Mouse (Mus musculus): ENCODE data around the gene Rgs12. TPM values are rescaled to one million over a fixed set of nuclear protein-coding genes. Genes with fewer than 3 reads are reported as not detected.

Rgs12 gene
- polyA plus RNA-seq, 1 experiment from 2014 or later, result 56.3 TPM

GRCm38 (mm10) chr5:35071855-35072254 is 122.6 kb downstream of the Rgs12 start:
- Histone ChIP-seq H3K9me3 (no peaks in the 10 kb centered on the region), H3K4me1 (no peaks in the 10 kb centered on the region), H3K4me2 (replicated peaks) (no peak overlapping the region), H3K9ac (no peak overlapping the region), H3K27ac (no peak overlapping the region), H3K36me3 (no peaks in the 10 kb centered on the region), H3K27me3 (no peaks in the 10 kb centered on the region), H3K4me3 (no peak overlapping the region)
- no peak for ATAC-seq (ENCODE audit: insufficient number of reproducible peaks, insufficient read depth, low FRiP score, low TSS enrichment)
- 89% methylated on average over 6 of the region's 6 CpGs for WGBS

GRCm38 (mm10) chr5:35073235-35073634 is 124.0 kb downstream of the Rgs12 start:
- no peak overlapping the region for H3K9ac ChIP-seq
- no peaks in the 10 kb centered on the region for H3K9me3 ChIP-seq
- peaks cover 9% of the 10 kb centered on the region for H3K27me3 ChIP-seq
- H3K27ac ChIP-seq, result no peak overlapping the region
- H3K4me1 ChIP-seq, result no peaks in the 10 kb centered on the region
- no peak overlapping the region for H3K4me3 ChIP-seq
- 77% methylated on average over 11 of the region's 11 CpGs for WGBS
- H3K4me2 ChIP-seq (replicated peaks), result no peak overlapping the region
- no peak for ATAC-seq (ENCODE audit: insufficient number of reproducible peaks, insufficient read depth, low FRiP score, low TSS enrichment)
- H3K36me3 ChIP-seq, result no peaks in the 10 kb centered on the region

GRCm38 (mm10) chr5:35073992-35074391 is 124.7 kb downstream of the Rgs12 start:
- H3K27ac ChIP-seq, result no peak overlapping the region
- no peaks in the 10 kb centered on the region for H3K9me3 ChIP-seq
- H3K9ac ChIP-seq, result no peak overlapping the region
- no peak for ATAC-seq (ENCODE audit: insufficient number of reproducible peaks, insufficient read depth, low FRiP score, low TSS enrichment)
- WGBS, result 60% methylated on average over 9 of the region's 9 CpGs
- peaks cover 17% of the 10 kb centered on the region for H3K27me3 ChIP-seq
- H3K36me3 ChIP-seq, result no peaks in the 10 kb centered on the region
- H3K4me3 ChIP-seq, result no peak overlapping the region
- H3K4me1 ChIP-seq, result no peaks in the 10 kb centered on the region
- no peak overlapping the region for H3K4me2 ChIP-seq (replicated peaks)

- Histone ChIP-seq H3K9me3 (no peaks in the 10 kb centered on the region), H3K36me3 (no peaks in the 10 kb centered on the region), H3K4me1 (peaks cover 5% of the 10 kb centered on the region; the same call in 1 of the 2 replicates), H3K27ac (no peak overlapping the region), H3K27me3 (peaks cover 38% of the 10 kb centered on the region), H3K4me2 (replicated peaks) (no peak overlapping the region), H3K4me3 (no peak overlapping the region), H3K9ac (no peak overlapping the region)
- ATAC-seq (ENCODE audit: insufficient number of reproducible peaks, insufficient read depth, low FRiP score, low TSS enrichment), result no peak
- 67% methylated on average over 1 of the region's 1 CpGs for WGBS
Measured at GRCm38 (mm10) chr5:35076369-35076768, 127.1 kb downstream of the Rgs12 start.

GRCm38 (mm10) chr5:35079101-35079500 is 129.9 kb downstream of the Rgs12 start:
- 31% methylated on average over 18 of the region's 18 CpGs for WGBS
- Histone ChIP-seq H3K36me3 (no peaks in the 10 kb centered on the region), H3K27ac (no peak overlapping the region), H3K27me3 (peaks cover 38% of the 10 kb centered on the region), H3K9me3 (no peaks in the 10 kb centered on the region), H3K4me3 (no peak overlapping the region), H3K9ac (no peak overlapping the region), H3K4me2 (replicated peaks) (no peak overlapping the region; the same call in 1 of the 2 replicates), H3K4me1 (peaks cover 5% of the 10 kb centered on the region; the same call in 1 of the 2 replicates)
- ATAC-seq (ENCODE audit: insufficient number of reproducible peaks, insufficient read depth, low FRiP score, low TSS enrichment), result no peak

- H3K27me3 ChIP-seq, result peaks cover 11% of the 10 kb centered on the region
- no peak overlapping the region for H3K4me2 ChIP-seq (replicated peaks)
- H3K4me3 ChIP-seq, result no peak overlapping the region
- H3K4me1 ChIP-seq, result no peaks in the 10 kb centered on the region
- 73% methylated on average over 3 of the region's 3 CpGs for WGBS
- no peaks in the 10 kb centered on the region for H3K9me3 ChIP-seq
- H3K27ac ChIP-seq, result no peak overlapping the region
- ATAC-seq (ENCODE audit: insufficient number of reproducible peaks, insufficient read depth, low FRiP score, low TSS enrichment), result no peak
- H3K9ac ChIP-seq, result no peak overlapping the region
- H3K36me3 ChIP-seq, result no peaks in the 10 kb centered on the region
Measured at GRCm38 (mm10) chr5:35084913-35085312, 135.7 kb downstream of the Rgs12 start.

GRCm38 (mm10) chr5:35088785-35089613 is 139.8 kb downstream of the Rgs12 start:
- H3K4me1 ChIP-seq, result no peaks in the 10 kb centered on the region
- H3K27ac ChIP-seq, result no peak overlapping the region
- no peak overlapping the region for H3K4me3 ChIP-seq
- H3K36me3 ChIP-seq, result peaks cover 30% of the 10 kb centered on the region
- H3K9ac ChIP-seq, result no peak overlapping the region
- ATAC-seq (ENCODE audit: insufficient number of reproducible peaks, insufficient read depth, low FRiP score, low TSS enrichment), result no peak
- H3K9me3 ChIP-seq, result no peaks in the 10 kb centered on the region
- H3K4me2 ChIP-seq (replicated peaks), result no peak overlapping the region
- H3K27me3 ChIP-seq, result no peaks in the 10 kb centered on the region
- WGBS, result 70% methylated on average over 9 of the region's 9 CpGs

Small RNAs within 50 kb of the gene (microRNA-seq; reads per million reads assigned to microRNA genes)
- 7.6 reads per million, percentile 24 among the genes with 10 or more reads in this experiment for gene Mir3097

Other genes starting within 250 kb of the Rgs12 start
- gene Htt, start 187.7 kb upstream of the Rgs12 start, polyA plus RNA-seq (2016; fragmentation: Nextera tagmentation; extraction: Ambion mirVana), result 18.1 and 20.5 TPM in 2 replicates
- 0.59 and 1.3 TPM in 2 replicates for gene Msantd1, start 41.4 kb upstream of the Rgs12 start, polyA plus RNA-seq (2016; fragmentation: Nextera tagmentation; extraction: Ambion mirVana)
- gene Hgfac, start 92.1 kb downstream of the Rgs12 start, polyA plus RNA-seq (2016; fragmentation: Nextera tagmentation; extraction: Ambion mirVana), result 0.67 and 0.90 TPM in 2 replicates
- gene Dok7, start 107.3 kb downstream of the Rgs12 start, polyA plus RNA-seq (2016; fragmentation: Nextera tagmentation; extraction: Ambion mirVana), result 2.0 and 2.3 TPM in 2 replicates
- 113 and 115 TPM in 2 replicates for gene Lrpap1, start 156.3 kb downstream of the Rgs12 start, polyA plus RNA-seq (2016; fragmentation: Nextera tagmentation; extraction: Ambion mirVana)